ENCODE assay signal across 8 mouse cellular contexts in the genomic region with DNA sequence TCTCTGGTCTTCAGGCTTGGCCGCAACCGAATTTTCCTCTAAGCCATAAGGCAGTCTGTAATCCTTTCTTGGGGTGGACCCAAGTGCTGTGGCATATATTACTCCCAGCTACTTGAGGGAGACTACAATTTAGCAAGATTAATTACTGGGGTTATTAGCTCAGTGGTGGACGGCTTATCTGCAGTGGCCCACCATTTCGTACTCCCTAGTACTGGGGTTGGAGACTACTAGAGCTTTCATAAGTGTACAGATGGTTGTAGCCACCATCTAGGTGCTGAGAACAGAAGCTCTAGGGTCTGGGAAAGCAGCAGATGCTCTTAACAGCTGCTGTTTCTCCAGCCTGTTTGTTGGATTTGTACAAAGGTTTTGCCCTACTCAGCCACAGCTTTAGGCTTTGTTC. TPM values are rescaled to one million over a fixed set of nuclear protein-coding genes. Genes with fewer than 3 reads are reported as not detected.
DNase-seq lines count a peak whose midpoint lies in the region; ATAC-seq and TF ChIP-seq lines count a peak whose summit lies in the region.

No protein-coding gene starts in this region.

- peaks cover 3 to 34% of the 10 kb centered on the region in 2 experiments; a peak in 3 of 4 replicates for H3K4me1 ChIP-seq in CH12.LX (ENCODE audit: control insufficient read depth in 1 of 2, insufficient read depth in 2 of 2)
- H3K4me1 ChIP-seq in forebrain, embryonic 15.5 days = peaks cover 34% of the 10 kb centered on the region

- no peaks in the 10 kb centered on the region for H3K27me3 ChIP-seq in CH12.LX (replicated peaks)
- H3K27me3 ChIP-seq in forebrain, embryonic 15.5 days = no peaks in the 10 kb centered on the region

- whole genome bisulfite sequencing in forebrain, embryonic 15.5 days = 20% methylated on average over 4 of the region's 4 CpGs
- 69% methylated on average over 4 of the region's 4 CpGs for WGBS in macrophage (ENCODE audit: missing documents)

- peak overlapping the region; percentile 70 to 76 (median 72) for H3K4me3 ChIP-seq in CH12.LX (replicated peaks in 1 of 3; ENCODE audit: low read depth in 2 of 3, low read length in 2 of 3, poor library complexity in 1 of 3)
- peak overlapping the region; percentile 98 for H3K4me3 ChIP-seq in forebrain, embryonic 15.5 days
- peak overlapping the region; percentile 94 for H3K4me3 ChIP-seq in macrophage (ENCODE audit: inconsistent target)

- H3K27ac ChIP-seq in CH12.LX (ENCODE audit: insufficient read depth, low read depth) (no peak overlapping the region), macrophage (no peak overlapping the region)
- H3K27ac ChIP-seq in forebrain, embryonic 15.5 days (replicated peaks) = peak overlapping the region; percentile 89

- H3K9ac ChIP-seq in CH12.LX (ENCODE audit: insufficient read depth, low read depth) = peak overlapping the region; percentile 40
- H3K9ac ChIP-seq in forebrain, embryonic 15.5 days (replicated peaks) = peak overlapping the region; percentile 96

- dilution Hi-C loops in CH12.LX (cut with MboI; ENCODE audit: extremely low pct_ligation_motif_present, extremely low pct_unique_long_range_greater_than_20kb, low sequenced_read_pairs) = no loop called here

- no peak for ATAC-seq in forebrain, embryonic 15.5 days (replicated peaks)
- ATAC-seq in frontal cortex, adult (ENCODE audit: low TSS enrichment) = no peak

- no peak for TF ChIP-seq EP300 in CH12.LX (IDR thresholded peaks at IDR 0.05; ENCODE audit: low read length)

- TF ChIP-seq RAD21 in CH12.LX (IDR thresholded peaks at IDR 0.05; ENCODE audit: low read depth, low read length) = no peak

- TF ChIP-seq CTCF in CH12.LX (conservative IDR thresholded peaks at IDR 0.05 in 1 of 2, IDR thresholded peaks at IDR 0.05 in 1 of 2; ENCODE audit: low read depth in 2 of 2, low read length in 2 of 2) = no peak

- in situ Hi-C loops in CH12.LX (cut with MboI; ENCODE audit: low pct_ligation_motif_present, low pct_unique_long_range_greater_than_20kb, low sequenced_read_pairs) = no loop called here

- H3K4me2 ChIP-seq in CH12.LX (ENCODE audit: insufficient read depth, low read depth, poor library complexity, severe bottlenecking) = peak overlapping the region; percentile 96
- peak overlapping the region; percentile 77 for H3K4me2 ChIP-seq in forebrain, embryonic 15.5 days (replicated peaks)

- H3K9me3 ChIP-seq in CH12.LX (replicated peaks; ENCODE audit: low read length) = no peaks in the 10 kb centered on the region
- H3K9me3 ChIP-seq in forebrain, embryonic 15.5 days = no peaks in the 10 kb centered on the region

- H3K79me2 ChIP-seq in CH12.LX (replicated peaks; ENCODE audit: control insufficient read depth, extremely low read depth, insufficient read depth, poor library complexity, severe bottlenecking) (peaks cover 19% of the 10 kb centered on the region), macrophage (ENCODE audit: inconsistent target) (peaks cover 22% of the 10 kb centered on the region)

- no peak for TF ChIP-seq POLR2A in CH12.LX (IDR thresholded peaks at IDR 0.05; ENCODE audit: low read depth, low read length)

- H3K36me3 ChIP-seq in CH12.LX (replicated peaks in 1 of 2; ENCODE audit: control insufficient read depth in 1 of 2, insufficient read depth in 1 of 2, low read length in 1 of 2) (peaks cover 29 to 38% of the 10 kb centered on the region in 2 experiments), macrophage (ENCODE audit: inconsistent target) (peaks cover 36% of the 10 kb centered on the region; the same call in 1 of the 2 replicates)
- peaks cover 34% of the 10 kb centered on the region for H3K36me3 ChIP-seq in forebrain, embryonic 15.5 days

- DNase-seq in embryo, embryonic 10.5 days (ENCODE audit: low spot score) = peak; percentile 34
- DNase-seq in embryo, embryonic 10 days (ENCODE audit: low spot score) = no peak
- DNase-seq in CH12.LX (ENCODE audit: extremely low read depth) = no peak
- DNase-seq in thymus, postnatal 36 days = no peak
- DNase-seq in right cerebral cortex, postnatal 36 days (ENCODE audit: low spot score in 2 of 2) = no peak

TF ChIP-seq in CH12.LX, 34 proteins besides CTCF, POLR2A, EP300 and RAD21:
- TF ChIP-seq CHD1 (IDR thresholded peaks at IDR 0.05; ENCODE audit: low read depth, low read length) (0 out of 2 replicates have a peak, but pooled peaks have one; percentile 30), CHD2 (IDR thresholded peaks at IDR 0.05; ENCODE audit: low read length) (no peak), MYC (IDR thresholded peaks at IDR 0.05; ENCODE audit: low read depth, low read length) (no peak), E2F4 (IDR thresholded peaks at IDR 0.05; ENCODE audit: insufficient replicate concordance, low read depth, low read length) (no peak)

RNA-seq across cellular contexts. Expression of a gene that starts 1.0 kb away (rescaled TPM):
- 550 and 590 TPM in 2 replicates for total RNA-seq in CH12.LX (2012; rRNA removed)
- 477 and 507 TPM in 2 replicates for total RNA-seq in CH12.LX (2014; rRNA removed)
- polyA plus RNA-seq in CH12.LX (2012; ENCODE audit: insufficient read length, low read depth) = 268 and 271 TPM in 2 replicates
- polyA plus RNA-seq in forebrain, embryonic 15.5 days (2015; fragmentation: Nextera tagmentation; extraction: Ambion mirVana) = 327 and 355 TPM in 2 replicates
- 100 to 1,000 TPM in 1 of 26 experiments, 10 to 100 TPM in 25; 11.1 to 100 (median 27.4) TPM for total RNA-seq in macrophage (2018; cell fraction: chromatin; rRNA removed)
- total RNA-seq in macrophage (2018; cell fraction: cytosol; rRNA removed) = 100 to 1,000 TPM; 288 to 433 (median 371) TPM
- 100 to 1,000 TPM in 22 of 26 experiments, 10 to 100 TPM in 4; 57.1 to 217 (median 125) TPM for total RNA-seq in macrophage (2018; cell fraction: nucleus; rRNA removed)
- 289 to 501 TPM (median 407 TPM) in 3 replicates for polyA plus RNA-seq in macrophage (2018)

RNA-seq across cellular contexts. Expression of a gene that starts 8.5 kb away (rescaled TPM):
- total RNA-seq in CH12.LX (2012; rRNA removed) (11.4 and 11.5 TPM in 2 replicates), CH12.LX (2014; rRNA removed) (0.11 TPM in 1 of 2 replicates, not detected in the other)
- polyA plus RNA-seq in CH12.LX (2012; ENCODE audit: insufficient read length, low read depth) (0.25 and 0.39 TPM in 2 replicates), macrophage (2018) (0.29 to 1.3 TPM (median 0.46 TPM) in 3 replicates)
- 5.2 and 6.2 TPM in 2 replicates for polyA plus RNA-seq in forebrain, embryonic 15.5 days (2015; fragmentation: Nextera tagmentation; extraction: Ambion mirVana)
- not detected for total RNA-seq in macrophage (2018; cell fraction: chromatin; rRNA removed)
- total RNA-seq in macrophage (2018; cell fraction: cytosol; rRNA removed) = under 1 TPM; 0.06 to 0.75 (median 0.25) TPM
- under 1 TPM in 6 of 26 experiments, not detected in 20; 0.23 to 0.48 (median 0.31) TPM for total RNA-seq in macrophage (2018; cell fraction: nucleus; rRNA removed)
